Mouse (Mus musculus) left cerebral cortex, adult 9 months (tissue): ENCODE data around the gene Il22ra1.
"Not testable (repeated sequence)": the region's sequence is repeated elsewhere in the genome, so short reads cannot be mapped to it uniquely, and the experiment has no call there.

Source experiments
- DNase-seq, 2 experiments: peaks; one replicate each; pipeline ENCODE4 v3.0.0; 2022; ENCODE audit warnings: low spot score in 2 of 2

Gene Il22ra1

DNA sequence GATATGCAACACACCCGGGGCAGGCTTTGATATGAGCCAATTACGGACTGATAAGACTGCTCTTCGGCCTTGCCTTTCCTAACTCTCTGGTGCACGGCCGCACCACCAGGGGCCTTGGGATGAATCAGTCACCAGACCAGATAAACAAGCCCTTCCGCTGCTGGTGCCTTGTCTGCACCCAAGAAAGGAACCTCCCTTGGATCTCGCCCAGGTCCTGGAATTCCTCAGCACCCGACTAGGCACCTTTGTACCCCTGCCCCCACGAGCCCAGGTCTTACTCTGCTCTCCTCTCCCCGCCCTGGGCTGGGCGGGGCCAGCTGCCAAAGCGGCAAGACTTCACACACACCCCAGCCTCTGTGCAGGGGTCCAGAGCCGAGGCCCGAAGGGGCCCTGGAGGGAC, at the start of gene Il22ra1:
TSS of gene Il22ra1 (plus strand) at position 356 of the 400 bp plus-strand sequence.
- no peak for DNase-seq

DNA sequence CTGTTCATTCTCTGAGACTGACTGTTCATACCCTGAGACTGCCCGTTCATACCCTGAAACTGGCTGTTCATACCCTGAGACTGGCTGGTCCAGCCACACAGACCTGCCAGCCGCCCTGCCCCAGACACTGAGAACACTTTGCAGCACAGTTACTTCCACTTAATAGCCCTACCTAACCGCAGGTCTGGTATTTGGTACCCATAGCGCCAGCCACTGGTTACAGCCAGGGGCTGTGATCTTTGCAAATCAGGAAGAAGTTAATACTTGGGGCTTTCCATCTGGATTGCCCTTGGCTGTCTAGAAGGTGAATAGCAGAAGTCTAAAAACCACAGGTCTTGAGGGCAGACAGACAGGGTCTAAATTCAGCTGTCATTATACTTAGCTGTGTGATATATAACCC, 48.7 kb upstream of the Il22ra1 start:
- no peak for DNase-seq

DNA sequence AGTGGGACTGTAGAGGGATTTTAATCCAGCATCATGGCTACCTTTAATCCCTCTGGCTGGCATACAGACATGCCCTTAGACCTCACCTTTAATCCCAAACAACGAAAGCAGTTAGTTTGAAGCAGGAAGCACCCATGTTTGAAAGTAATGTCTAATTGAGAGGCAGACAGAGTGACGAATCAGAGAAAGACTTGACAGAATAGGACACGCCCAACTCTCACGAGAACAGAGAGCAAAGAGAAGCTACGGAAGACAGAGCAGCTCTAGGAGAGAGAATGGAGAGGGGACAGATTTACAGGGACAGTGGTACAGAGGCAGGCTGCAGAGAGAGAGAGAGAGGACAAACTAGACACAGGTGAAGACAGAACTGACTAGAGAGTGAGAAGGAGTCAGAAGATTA, 46.2 kb upstream of the Il22ra1 start:
- no peak for DNase-seq

DNA sequence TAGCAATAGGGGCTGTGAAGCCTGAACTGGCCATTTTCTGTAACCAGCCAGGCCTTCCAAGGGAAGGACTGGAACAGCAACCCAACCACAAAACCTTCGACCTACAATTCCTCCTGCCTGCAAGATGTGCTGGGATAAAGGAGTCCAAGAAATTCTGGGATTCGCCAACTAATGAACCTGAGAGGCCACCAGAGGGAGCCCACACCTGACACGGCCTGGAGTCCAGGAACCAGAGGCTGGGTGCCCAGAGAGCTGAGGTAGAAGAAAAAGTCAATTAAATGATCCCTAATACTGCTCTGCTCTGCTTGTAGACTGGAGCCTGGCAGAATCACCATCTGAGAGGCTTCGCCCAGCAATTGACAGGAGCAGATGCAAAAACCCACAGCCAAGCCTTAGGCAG, 44.4 kb upstream of the Il22ra1 start:
- no peak for DNase-seq

DNA sequence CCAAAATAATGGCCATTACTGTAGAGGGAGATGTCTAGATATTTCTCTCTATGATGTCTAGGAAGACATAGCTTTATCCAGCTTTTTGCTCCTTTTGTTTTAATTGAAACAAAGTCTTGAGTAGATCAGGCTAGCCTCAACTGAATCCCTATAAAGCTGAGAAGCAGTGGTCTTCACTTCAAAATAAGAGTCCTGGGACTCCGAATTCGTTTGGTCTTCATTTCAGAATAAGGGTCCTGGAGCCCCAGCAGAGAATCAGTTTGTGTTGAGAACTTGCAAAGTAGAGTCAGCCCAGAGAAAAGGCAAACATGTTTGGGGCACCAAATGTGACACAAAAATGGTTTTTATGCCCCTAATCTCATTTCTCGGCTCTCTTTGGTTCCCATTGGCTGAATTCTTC, 43.2 kb upstream of the Il22ra1 start:
- DNase-seq = no peak

DNA sequence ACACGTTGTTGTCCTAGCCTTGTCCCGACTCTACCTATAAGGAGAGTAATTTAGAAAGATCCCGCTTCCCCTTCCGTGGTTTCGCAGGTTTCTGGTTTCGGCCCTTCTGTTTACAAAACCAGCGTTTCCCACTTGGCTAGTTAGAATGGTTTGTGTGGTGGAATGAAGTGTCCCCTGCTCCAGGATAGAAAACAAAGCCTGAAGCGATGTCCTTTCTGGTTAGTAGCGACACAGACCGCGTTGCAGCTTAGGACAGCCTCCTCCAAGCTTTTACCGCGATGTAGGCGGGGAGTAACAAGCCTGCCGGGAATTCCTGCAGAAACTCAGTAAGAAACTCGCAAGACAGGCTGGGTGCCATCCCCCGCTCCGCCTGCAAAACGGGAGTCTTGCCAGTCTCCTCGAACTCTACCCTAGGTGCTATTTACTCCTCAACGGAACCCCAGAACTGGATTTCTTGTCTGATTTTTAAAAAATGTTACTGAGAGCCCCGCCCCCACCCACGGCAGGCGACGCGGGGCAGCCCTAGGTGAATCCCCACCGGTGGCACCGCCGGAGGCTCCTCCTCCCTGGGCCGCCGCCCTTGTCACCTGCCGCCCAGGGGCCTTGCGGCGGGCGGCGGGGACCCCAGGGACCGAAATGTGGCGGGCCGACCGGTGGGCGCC, 41.9 kb upstream of the Il22ra1 start, which contains the start of gene Ifnlr1:
TSS of gene Ifnlr1 (plus strand) at position 382 of the 662 bp plus-strand sequence.
- peak in 1 of 2 experiments; percentile 43 for DNase-seq

DNA sequence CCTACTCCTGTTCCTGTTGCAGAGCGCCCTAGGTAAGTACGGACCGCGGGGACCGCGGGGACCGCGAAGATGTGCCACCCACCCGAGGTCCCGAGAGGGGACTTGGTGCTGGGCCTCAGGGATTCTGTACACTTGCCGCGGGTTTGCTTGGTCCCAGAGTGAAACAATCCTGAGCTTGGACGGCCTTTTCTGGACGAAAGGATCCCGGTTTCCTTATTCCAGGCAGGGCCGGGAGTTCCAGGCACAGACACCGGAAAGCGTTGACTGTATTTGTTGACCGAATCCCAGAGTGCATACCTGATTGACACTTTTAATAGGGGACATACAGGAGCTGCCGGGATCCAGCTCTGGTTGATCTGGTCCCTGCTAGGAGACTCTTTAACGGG, 41.4 kb upstream of the Il22ra1 start:
- no peak for DNase-seq

DNA sequence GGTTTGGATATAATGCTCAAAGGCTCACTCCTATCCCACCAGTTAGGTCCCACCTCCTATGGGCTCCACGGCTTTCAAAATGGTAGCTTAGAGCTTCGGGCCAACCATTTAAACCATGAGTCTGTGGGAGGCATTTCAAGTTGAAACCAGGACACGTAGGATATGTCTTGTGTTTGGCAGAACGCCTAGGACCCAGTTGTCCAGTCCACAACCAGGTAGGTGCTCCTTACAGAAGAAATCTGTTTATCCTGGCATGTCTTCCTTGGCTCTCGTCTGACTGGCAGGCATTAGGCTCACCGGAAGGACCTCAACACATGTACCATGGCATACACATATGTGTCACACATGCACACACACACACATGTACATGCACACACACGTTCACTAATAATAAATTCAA, 38.2 kb upstream of the Il22ra1 start:
- no peak for DNase-seq

DNA sequence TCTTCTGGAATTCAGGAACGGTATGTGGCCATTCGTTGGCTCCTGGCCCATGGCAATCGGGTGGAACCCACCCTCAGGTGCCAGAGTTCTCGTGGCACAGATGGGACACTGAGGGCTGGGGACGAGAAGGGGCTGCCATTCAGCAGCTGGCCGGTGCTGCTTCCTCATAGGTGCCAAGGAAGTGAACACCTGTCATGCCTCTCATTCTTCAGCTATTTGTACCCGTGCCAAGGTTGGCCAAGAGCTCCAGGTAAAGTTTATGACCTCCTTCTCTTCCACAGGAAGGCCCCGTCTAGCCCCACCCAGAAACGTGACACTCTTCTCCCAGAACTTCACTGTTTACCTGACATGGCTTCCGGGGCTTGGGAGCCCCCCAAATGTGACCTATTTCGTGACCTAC, 37.7 kb upstream of the Il22ra1 start:
- DNase-seq = no peak

DNA sequence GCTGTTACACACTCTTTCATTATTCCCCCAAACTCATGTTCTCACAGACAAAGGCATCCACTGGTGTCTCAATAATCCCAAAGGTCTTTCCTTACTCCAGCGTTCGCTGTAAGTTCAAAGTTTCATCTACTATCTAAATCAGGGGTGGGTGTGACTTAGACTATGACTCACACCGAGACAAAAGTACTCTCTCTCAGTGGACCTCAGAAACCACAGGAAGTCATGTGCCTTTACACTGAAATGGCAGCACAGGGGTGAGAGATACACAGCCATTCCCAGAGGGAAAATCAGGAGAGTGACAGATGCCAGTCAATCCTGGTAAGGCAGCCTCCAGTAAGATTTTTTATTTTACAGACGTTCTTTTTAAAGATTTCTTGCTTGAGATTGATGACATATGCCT, 35.1 kb upstream of the Il22ra1 start:
- DNase-seq = no peak

DNA sequence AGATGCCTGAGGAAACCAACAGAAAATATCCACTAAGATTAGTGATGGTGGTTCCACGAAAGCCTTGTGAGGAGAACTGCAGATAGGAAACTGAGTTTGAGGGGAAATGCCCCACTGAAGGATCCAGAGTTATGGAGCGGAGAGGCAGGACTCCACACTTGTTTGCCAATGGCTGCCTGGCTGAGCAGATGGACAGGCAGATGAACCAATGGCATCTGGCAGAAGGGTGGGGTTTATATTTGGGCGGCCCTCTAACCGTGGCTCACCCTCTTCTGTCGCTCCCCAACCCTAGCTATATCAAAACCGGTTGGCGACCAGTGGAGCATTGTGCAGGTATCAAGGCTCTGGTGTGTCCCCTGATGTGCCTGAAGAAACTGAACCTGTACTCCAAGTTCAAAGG, 29.5 kb upstream of the Il22ra1 start:
- no peak for DNase-seq

DNA sequence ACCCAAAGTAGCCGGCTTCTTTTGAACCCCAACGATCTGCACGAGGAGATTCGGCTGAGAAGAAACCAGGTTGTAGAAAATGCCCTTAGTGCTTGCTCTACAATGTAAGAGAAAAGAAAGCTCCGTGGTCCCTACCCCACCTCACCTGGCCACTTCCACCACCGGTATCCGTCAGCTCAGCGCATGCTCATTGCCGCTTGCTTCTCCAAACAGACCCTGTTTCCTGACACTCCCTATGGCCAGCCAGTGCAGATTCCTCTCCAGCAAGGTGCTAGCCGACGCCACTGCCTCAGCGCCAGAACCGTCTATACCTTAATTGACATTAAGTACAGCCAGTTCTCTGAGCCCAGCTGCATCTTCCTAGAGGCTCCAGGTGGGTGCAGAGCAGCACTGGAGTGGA, 24.5 kb upstream of the Il22ra1 start:
- no peak for DNase-seq

DNA sequence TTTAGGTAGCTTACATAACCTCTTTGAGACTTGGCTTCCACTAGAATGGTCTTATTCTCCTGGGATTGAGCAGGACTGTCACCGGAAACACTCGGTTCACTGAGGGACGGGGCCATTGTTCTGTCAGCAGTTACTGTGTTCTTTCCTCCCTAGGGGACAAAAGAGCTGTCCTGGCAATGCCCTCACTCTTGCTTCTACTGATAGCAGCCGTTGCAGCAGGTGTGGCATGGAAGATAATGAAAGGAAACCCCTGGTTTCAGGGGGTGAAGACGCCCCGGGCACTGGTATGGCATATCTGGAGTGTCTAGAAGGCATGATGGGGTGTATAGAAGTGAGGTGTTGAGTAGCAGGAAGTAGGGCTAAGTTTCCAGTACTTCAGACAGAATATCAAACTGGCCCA, 24.0 kb upstream of the Il22ra1 start:
- no peak for DNase-seq

DNA sequence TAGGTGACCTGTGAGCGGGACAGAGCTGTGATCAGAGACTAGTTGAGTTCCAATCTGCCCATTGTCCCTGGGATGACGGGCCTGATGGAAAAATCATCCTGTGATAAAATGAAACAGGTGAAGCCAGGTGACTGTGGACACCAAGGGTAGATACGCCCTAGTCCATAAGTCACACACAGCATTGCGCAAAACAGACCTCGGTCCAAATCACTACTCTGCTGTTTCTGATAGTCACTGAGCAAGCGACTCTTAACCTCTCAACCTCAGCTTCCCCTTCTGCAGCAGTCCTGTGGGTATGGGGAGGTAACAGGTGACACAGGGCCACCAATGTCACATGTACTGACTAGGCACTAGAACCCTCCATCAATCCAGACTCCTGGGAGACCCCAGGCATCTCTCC, 21.9 kb upstream of the Il22ra1 start:
- no peak for DNase-seq

DNA sequence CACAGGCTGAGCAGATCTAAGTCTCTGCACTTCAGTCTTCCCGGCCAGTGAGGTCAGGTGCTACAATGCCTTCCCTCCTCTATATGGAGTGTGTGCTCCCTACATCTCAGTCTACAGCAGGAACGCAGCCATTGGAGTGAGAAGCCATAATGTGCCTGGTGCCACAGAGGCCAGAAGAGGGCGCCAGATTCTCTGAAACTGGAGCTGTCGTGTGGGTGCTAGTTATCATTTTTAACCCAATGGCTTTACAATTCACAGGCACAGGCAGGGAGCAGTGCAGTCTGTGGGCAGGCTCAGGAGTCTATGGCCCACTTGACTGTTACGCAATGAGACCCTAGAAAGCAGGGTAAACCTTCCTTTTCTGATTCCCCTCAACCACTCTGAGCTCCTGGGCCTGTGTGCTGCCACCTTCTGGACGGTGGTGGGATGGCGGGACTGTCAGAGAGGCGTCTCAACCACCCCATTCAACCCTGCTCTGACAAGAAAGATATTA, 18.9 kb upstream of the Il22ra1 start:
- peak in 1 of 2 experiments; percentile 71 for DNase-seq

DNA sequence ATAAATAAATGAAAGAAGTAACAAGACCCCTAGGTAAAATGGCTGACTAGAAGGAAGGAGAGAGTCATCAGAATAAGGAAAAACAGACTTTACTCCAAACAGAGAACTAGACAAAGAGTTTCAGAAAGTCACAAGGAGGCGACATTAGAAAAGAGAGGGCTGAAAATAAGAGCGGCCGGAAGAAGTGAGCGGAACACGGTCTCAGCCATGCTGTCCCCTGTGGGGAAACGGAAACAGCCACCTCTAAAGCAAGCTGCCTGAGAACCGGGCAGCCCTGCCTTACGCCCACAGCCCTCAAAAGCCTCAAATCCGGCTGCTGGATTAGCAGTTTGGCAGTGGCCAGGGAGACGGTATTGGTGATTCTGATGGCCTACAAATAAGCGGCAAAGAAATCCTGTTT, 18.4 kb upstream of the Il22ra1 start:
- DNase-seq = no peak

DNA sequence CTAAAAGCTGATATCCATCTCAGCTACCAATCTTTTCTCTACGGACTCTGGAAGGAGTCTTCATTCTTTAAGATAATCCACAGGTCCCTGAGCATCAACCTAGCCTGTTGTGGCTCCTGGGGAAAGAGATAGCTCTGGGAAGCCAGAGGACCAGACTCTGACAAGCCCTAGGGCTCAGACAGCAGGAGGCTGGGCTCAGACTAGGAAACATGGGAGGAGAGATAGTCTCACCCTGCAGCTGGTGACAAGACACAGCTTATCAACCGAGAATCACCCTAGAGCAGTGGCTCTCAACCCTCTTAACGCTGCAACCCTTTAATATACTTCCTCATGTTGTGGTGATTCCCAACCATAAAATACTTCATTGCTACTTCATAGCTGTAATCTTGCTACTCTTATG, 17.6 kb upstream of the Il22ra1 start:
- no peak for DNase-seq

DNA sequence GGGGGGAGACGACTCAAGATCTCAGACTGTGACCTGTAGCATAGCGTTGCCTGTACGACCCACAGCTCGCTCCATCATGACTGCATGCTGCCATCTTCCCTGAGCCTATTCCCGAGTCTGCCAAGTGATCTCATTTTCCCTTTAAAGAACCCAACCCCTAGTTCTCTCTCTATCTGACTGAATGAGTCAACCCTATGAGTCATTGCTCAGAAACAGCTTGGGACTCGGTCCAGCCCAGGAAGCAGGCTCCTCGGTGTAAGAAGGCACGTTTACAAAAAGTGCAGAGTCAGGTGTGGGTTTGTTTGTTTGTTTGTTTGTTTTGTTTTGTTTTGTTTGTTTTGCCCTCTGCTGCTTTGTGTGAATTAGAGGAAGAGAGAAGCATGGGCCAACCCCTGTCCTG, 13.2 kb upstream of the Il22ra1 start:
- DNase-seq = peak in 1 of 2 experiments; percentile 48

DNA sequence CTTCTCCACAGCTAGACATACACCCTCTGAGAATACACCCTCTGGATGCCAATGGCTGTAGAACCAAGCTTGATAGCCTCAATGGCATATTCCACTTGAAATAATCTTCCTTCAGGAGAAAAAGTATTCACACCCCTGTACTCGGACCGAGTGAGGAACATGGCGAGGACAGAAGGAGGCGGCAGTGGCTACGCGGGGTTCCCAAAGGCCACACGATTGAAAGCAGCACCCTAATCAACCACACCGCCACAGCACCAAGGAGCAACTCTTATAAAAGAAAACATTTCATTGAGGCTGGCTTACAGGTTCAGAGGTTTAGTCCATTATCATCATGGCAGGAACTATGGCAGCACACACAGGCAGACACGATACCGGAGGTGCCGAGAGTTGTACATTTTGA, 11.5 kb upstream of the Il22ra1 start:
- not testable (repeated sequence) for DNase-seq

DNA sequence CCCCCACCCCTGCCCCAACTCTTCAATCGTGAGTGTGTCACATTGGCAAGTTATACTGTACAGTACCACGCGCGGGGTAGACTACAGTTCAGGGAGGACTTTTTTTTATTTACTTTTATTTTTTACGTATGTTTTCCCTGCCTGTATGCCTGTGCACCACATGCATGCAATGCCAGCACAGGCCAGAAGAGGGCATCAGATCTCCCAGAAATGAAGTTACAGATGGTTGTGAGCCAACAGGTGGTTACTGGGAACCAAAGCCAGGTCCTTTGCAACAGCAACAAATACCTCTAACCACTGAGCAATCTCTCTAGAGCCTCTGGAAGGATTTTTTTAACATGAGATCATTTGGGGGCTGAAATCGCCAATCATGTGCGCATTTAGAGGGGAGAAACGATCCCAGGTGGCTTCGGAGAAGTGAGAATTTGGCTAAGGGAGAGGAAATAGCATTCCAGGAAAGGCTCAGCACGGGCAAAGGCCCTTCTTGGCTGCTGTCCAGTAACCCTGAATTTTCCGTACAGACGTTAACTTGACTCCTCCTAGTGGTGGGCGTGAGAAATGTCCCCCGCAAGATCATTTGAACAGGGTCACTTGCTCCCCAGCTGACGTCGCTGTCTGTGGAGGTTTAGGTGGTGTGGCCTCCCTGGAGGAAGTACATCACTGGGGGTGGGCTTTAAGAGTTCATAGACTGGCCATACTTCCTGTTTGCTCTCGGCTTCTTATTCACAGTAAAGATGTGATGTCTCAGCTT, 5.3 kb upstream of the Il22ra1 start:
- no peak for DNase-seq

DNA sequence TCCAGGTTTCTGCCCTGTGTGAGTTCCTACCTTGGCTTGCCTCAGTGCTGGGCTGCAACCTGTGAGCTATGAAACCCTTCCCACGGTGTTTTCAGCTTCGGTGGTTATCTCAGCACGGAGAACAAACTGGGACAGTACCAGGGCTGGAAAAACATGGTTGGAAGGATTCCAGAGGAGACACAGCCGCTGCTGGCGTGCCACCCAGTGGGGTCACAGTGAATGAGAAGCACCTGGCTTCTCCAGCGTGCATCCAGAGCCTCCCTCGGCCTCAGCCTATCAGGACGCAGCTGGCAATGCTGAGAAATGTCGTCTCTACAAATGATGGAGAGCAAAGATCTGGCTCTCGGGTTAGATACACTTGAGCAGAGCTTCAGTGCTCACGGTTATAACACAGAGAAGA, 1.6 kb upstream of the Il22ra1 start:
- no peak for DNase-seq

DNA sequence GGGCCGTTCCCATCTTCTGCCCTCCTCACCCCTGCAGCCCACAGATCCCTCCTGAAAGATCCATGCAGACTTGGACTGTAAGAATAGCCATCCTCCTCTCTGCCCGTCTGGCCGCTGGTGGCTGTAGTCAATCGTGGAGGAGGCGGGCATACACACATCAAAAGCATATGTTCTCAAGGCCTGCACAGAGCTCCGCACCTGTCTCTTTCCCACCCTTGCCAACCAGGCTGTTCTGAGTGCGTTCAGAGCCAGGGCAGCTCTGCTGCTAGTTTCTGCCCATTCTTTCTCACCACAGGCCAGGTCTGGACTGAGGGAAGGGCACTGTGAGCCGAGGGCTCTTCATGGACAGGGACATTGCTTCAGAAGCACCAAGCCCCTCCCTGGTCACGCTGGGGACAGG, 2.2 kb downstream of the Il22ra1 start:
- DNase-seq = peak in 1 of 2 experiments; percentile 36

DNA sequence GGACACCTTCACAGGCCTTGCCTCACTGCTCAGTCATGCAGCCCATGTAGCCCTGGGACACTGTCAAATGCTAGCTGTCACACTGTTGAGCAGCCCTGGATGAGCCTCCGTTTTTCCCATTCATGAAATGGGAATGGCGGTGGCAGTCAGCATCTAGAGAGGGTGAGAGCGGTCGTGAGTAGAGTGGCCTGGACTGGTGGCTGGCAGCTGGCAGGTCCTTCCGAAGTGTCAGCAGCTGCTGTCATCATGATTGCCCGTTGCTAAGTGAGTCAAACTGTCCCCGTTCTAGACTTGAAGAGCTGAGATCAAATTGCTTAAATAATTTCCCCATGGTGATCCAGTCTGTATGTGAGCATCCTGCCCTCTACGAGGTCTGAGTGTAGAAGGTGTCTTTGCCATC, 3.0 kb downstream of the Il22ra1 start:
- DNase-seq = no peak
